Mouse (Mus musculus) lung, embryonic 16.5 days (tissue): ENCODE data around the gene Gcnt4. TPM values are rescaled to one million over a fixed set of nuclear protein-coding genes. Genes with fewer than 3 reads are reported as not detected.

Experiments used
- ATAC-seq: fragments of 200-750 bp; cut with Nextera tagmentation; 2 replicates; pipeline ENCODE4 v1.8.0; 2017; ENCODE audit warnings: low read depth, mild to moderate bottlenecking, moderate library complexity
- H3K27ac ChIP-seq: fragments of 300-500 bp; sonication (generic); 2 replicates; pipeline ENCODE4 v1.5.1; 2014; ENCODE audit warnings: mild to moderate bottlenecking, control low read depth, low read length
- H3K27me3 ChIP-seq: fragments of 300-500 bp; sonication (generic); 2 replicates; pipeline ENCODE4 v1.6.1; 2014; ENCODE audit warnings: low read depth, low read length, mixed read lengths; ENCODE audit not compliant: control insufficient read depth, insufficient read depth
- H3K36me3 ChIP-seq: fragments of 300-500 bp; sonication (generic); 2 replicates; pipeline ENCODE4 v1.6.1; 2014; ENCODE audit warnings: low read length; ENCODE audit not compliant: control insufficient read depth, insufficient read depth
- H3K4me1 ChIP-seq: fragments of 300-500 bp; sonication (generic); replicated peaks from 2 replicates; pipeline ENCODE4 v1.6.1; 2014; ENCODE audit warnings: low read length, mixed read lengths; ENCODE audit not compliant: control insufficient read depth, insufficient read depth
- H3K4me2 ChIP-seq: fragments of 300-500 bp; sonication (generic); 2 replicates; pipeline ENCODE4 v1.6.1; 2014; ENCODE audit warnings: low read depth, low read length, control low read depth
- H3K4me3 ChIP-seq: fragments of 300-500 bp; sonication (generic); 2 replicates; pipeline ENCODE4 v1.5.1; 2014; ENCODE audit warnings: mild to moderate bottlenecking, low read length, control low read depth
- H3K9ac ChIP-seq: fragments of 300-500 bp; sonication (generic); 2 replicates; pipeline ENCODE4 v1.6.1; 2014; ENCODE audit warnings: low read length, control low read depth
- H3K9me3 ChIP-seq: fragments of 300-500 bp; sonication (generic); 2 replicates; pipeline ENCODE4 v1.6.1; 2016; ENCODE audit warnings: low read length; ENCODE audit not compliant: control insufficient read depth
- WGBS: fragments of 180-500 bp; shearing (Covaris S2); extraction: QIAGEN DNeasy Blood & Tissue Kit; methylation state at CpG from one replicate; pipeline ENCODE4 v1.1.7; 2014; 5-methylcytosine and 5-hydroxymethylcytosine counted together
- polyA plus RNA-seq: library from polyadenylated mRNA; unstranded; fragments of >200 nt; fragmentation: Nextera tagmentation; extraction: Ambion mirVana; gene quantifications from 2 replicates; pipeline ENCODE4 v1.2.1, GENCODE M21; 2015

Gene Gcnt4
- polyA plus RNA-seq, 1 experiment from 2014 or later: 0.33 TPM

DNA sequence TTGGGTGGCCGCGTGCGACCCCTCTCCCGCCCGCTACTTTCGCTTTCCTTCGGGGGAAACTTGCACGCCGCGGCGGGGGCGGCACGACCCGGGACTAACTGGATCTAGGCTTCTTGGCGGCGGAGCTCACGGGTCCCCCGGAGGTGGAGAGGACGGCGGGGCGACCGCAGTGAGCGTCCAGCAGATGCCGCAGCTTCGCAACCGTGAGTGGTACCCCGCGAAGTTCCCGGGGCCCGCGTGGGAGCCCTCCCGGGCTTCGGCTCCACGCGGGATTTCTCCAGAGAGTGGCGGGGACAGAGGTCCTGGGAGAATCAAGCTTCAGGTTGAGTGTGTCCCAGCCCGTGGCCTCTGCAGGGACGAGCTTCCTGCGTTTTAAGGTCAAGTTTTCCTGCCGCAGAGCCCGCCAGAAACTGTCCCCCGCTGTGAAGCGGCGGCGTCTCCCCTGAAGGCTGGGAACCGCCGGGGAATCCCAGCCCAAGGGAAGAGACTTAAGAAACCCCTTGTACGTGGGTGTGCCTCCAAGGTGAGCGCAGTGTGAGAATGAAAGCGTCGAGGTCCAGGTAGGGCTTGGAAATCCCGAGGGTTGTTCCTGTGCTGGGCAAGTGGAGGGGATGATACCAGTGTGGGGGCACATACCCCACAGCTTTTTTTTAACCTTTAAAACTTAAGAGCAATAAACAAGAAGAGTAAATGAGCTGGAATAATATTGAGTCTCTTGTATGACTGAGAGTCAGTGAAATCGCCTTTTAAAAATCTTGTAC is 676 bp downstream of the Gcnt4 start:
- Histone ChIP-seq H3K27ac (no peak overlapping the region), H3K9ac (peak overlapping the region; percentile 80), H3K4me3 (peak overlapping the region; percentile 85), H3K9me3 (no peaks in the 10 kb centered on the region), H3K27me3 (peaks cover 16% of the 10 kb centered on the region), H3K4me1 (peaks cover 3% of the 10 kb centered on the region; the same call in 1 of the 2 replicates), H3K4me2 (peak overlapping the region; percentile 99), H3K36me3 (no peaks in the 10 kb centered on the region)
- ATAC-seq: peak; percentile 63
- WGBS: 1% methylated on average over 45 of the region's 53 CpGs

DNA sequence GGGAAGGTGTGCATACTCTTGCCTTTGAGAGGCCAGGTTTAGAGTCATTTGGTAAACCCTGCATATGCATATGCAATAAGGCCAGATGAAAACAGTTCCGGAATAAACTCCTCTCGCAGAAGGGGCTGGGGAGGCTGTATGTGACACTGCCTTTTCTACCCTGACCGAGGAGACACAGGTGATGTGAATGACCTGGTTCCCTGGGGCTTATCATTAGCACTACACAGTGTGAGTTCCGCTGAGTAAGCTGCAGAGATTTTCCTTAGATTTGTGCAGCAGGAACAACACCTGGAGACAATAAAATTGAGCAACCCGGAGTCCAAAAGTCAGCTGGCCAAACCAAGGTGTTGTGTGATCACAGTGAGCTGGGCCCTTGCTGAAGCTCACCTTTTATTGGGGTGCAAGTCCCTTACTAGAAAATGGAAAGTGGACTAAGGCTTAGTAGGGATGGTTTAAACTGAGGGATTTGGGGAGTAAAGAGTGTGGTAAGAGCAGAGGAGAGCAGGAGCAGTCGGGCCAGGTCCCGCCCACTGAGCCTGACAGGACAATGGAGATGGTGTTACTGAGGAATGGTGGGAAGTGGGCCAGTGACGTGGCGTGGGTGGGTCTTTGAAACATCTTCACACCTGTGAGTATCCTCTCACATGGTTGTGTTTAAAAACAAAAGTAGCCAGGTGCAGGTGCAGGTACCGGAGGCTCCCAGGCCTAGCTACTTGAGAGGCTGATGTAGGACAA is 1.7 kb downstream of the Gcnt4 start:
- Histone ChIP-seq H3K4me1 (peaks cover 3% of the 10 kb centered on the region; the same call in 1 of the 2 replicates), H3K27ac (no peak overlapping the region), H3K4me2 (no peak overlapping the region), H3K36me3 (no peaks in the 10 kb centered on the region), H3K4me3 (no peak overlapping the region), H3K27me3 (peaks cover 16% of the 10 kb centered on the region), H3K9me3 (no peaks in the 10 kb centered on the region), H3K9ac (no peak overlapping the region)
- WGBS: 41% methylated on average over 10 of the region's 10 CpGs
- ATAC-seq: no peak

GRCm38 (mm10) chr13:96927781-96928180 is 3.3 kb downstream of the Gcnt4 start:
- WGBS: 84% methylated on average over 1 of the region's 1 CpGs
- Histone ChIP-seq H3K27me3 (peaks cover 16% of the 10 kb centered on the region), H3K9me3 (no peaks in the 10 kb centered on the region), H3K9ac (no peak overlapping the region), H3K36me3 (no peaks in the 10 kb centered on the region), H3K4me1 (peaks cover 3% of the 10 kb centered on the region; the same call in 1 of the 2 replicates), H3K4me3 (no peak overlapping the region), H3K27ac (no peak overlapping the region), H3K4me2 (no peak overlapping the region)
- ATAC-seq: no peak

DNA sequence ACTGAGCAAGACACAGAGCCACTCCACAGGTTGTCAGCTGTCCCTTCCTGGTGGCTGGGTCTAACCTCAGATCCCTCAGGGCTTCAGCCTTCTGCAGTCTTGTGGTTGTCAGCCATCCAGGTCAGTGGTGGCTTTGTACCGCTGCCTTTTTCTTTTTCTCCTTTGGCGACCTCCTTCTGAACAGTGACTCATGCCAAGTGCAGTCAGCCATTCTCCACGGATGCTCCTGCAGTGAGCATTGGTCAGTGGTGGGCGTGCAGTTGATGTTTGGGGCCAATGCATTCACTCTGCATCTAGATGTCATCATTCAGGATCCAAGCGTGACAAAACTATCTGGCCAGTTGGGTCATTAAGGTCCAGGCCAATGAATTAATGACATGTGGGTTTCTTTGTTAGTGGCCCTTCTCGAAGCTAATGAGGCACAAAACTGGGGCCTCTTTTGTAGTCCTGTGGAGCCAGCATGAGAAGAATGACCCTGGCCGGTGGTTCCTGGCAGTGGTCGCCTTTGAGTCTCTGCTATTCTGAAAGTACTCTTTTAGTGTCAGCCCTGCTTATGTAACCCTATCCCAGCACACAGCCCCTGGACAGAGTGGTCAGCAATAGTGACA is 4.0 kb downstream of the Gcnt4 start:
- Histone ChIP-seq H3K4me3 (no peak overlapping the region), H3K4me1 (peaks cover 5% of the 10 kb centered on the region; the same call in 1 of the 2 replicates), H3K27me3 (peaks cover 16% of the 10 kb centered on the region), H3K9ac (no peak overlapping the region), H3K4me2 (no peak overlapping the region), H3K27ac (no peak overlapping the region), H3K9me3 (no peaks in the 10 kb centered on the region), H3K36me3 (no peaks in the 10 kb centered on the region)
- 67% methylated on average over 8 of the region's 8 CpGs for WGBS
- no peak for ATAC-seq

DNA sequence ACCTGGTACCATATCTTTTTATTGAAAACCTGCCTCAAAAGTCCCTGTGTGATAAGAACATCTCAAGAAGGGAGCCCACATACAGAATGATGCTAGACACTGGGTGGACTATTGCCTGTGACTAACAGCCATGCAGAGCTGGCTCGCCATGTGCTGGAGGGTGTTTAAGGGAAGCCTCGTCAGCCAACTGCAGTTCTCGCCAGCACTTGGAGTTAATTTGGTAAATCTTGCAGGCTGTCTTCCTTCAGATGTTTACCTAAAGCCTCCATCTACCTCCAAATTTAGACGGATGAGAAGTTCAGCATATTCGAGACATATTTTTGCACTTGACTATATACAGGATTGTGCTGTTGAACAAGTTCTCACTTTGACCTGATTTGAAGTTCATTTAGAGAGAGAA is 8.3 kb downstream of the Gcnt4 start:
- H3K36me3 ChIP-seq: no peaks in the 10 kb centered on the region
- no peak overlapping the region for H3K4me3 ChIP-seq
- H3K4me2 ChIP-seq: no peak overlapping the region
- no peak for ATAC-seq
- no peak overlapping the region for H3K9ac ChIP-seq
- H3K27ac ChIP-seq: no peak overlapping the region
- 0 out of 2 replicates have a peak, but pooled peaks cover 2% of the 10 kb centered on the region for H3K4me1 ChIP-seq
- no peaks in the 10 kb centered on the region for H3K9me3 ChIP-seq
- WGBS: 79% methylated on average over 5 of the region's 5 CpGs
- H3K27me3 ChIP-seq: no peaks in the 10 kb centered on the region

GRCm38 (mm10) chr13:96933367-96933766 is 8.9 kb downstream of the Gcnt4 start:
- Histone ChIP-seq H3K4me2 (no peak overlapping the region), H3K9ac (no peak overlapping the region), H3K9me3 (no peaks in the 10 kb centered on the region), H3K4me3 (no peak overlapping the region), H3K27ac (no peak overlapping the region), H3K4me1 (0 out of 2 replicates have a peak, but pooled peaks cover 2% of the 10 kb centered on the region), H3K36me3 (no peaks in the 10 kb centered on the region), H3K27me3 (no peaks in the 10 kb centered on the region)
- WGBS: 33% methylated on average over 8 of the region's 8 CpGs
- ATAC-seq: no peak

- Histone ChIP-seq H3K27me3 (no peaks in the 10 kb centered on the region), H3K4me2 (no peak overlapping the region), H3K9me3 (no peaks in the 10 kb centered on the region), H3K4me3 (no peak overlapping the region), H3K4me1 (0 out of 2 replicates have a peak, but pooled peaks cover 2% of the 10 kb centered on the region), H3K27ac (no peak overlapping the region), H3K9ac (no peak overlapping the region), H3K36me3 (no peaks in the 10 kb centered on the region)
- ATAC-seq: no peak
- 62% methylated on average over 6 of the region's 6 CpGs for WGBS
Measured at GRCm38 (mm10) chr13:96936173-96936777, 11.8 kb downstream of the Gcnt4 start.

- H3K9me3 ChIP-seq: no peaks in the 10 kb centered on the region
- H3K27me3 ChIP-seq: no peaks in the 10 kb centered on the region
- no peak overlapping the region for H3K4me3 ChIP-seq
- no peaks in the 10 kb centered on the region for H3K36me3 ChIP-seq
- H3K9ac ChIP-seq: no peak overlapping the region
- ATAC-seq: no peak
- 0 out of 2 replicates have a peak, but pooled peaks cover 2% of the 10 kb centered on the region for H3K4me1 ChIP-seq
- no peak overlapping the region for H3K27ac ChIP-seq
- H3K4me2 ChIP-seq: no peak overlapping the region
- 68% methylated on average over 10 of the region's 10 CpGs for WGBS
Measured at GRCm38 (mm10) chr13:96937059-96937558, 12.6 kb downstream of the Gcnt4 start.
